Mouse (Mus musculus) lung, embryonic 15.5 days (tissue): ENCODE data around the gene Wnt6. TPM values are rescaled to one million over a fixed set of nuclear protein-coding genes. Genes with fewer than 3 reads are reported as not detected.

Experiments used
- ATAC-seq: fragments of 200-750 bp; cut with Nextera tagmentation; 2 replicates; pipeline ENCODE4 v1.8.0; 2017; ENCODE audit warnings: moderate number of reproducible peaks, borderline replicate concordance; ENCODE audit not compliant: low FRiP score, low TSS enrichment; ENCODE audit errors: extremely low read depth
- H3K27ac ChIP-seq: fragments of 300-500 bp; sonication (generic); 2 replicates; pipeline ENCODE4 v1.5.1; 2015; ENCODE audit warnings: moderate library complexity, mild to moderate bottlenecking, inconsistent platforms
- H3K27me3 ChIP-seq: fragments of 300-500 bp; sonication (generic); 2 replicates; pipeline ENCODE4 v1.6.1; 2015; ENCODE audit warnings: inconsistent platforms
- H3K36me3 ChIP-seq: fragments of 300-500 bp; sonication (generic); 2 replicates; pipeline ENCODE4 v1.6.1; 2015; ENCODE audit warnings: inconsistent platforms
- H3K4me1 ChIP-seq: fragments of 300-500 bp; sonication (generic); 2 replicates; pipeline ENCODE4 v1.6.1; 2015; ENCODE audit warnings: inconsistent platforms
- H3K4me2 ChIP-seq: fragments of 300-500 bp; sonication (generic); 2 replicates; pipeline ENCODE4 v1.6.1; 2015; ENCODE audit warnings: inconsistent platforms, mild to moderate bottlenecking, moderate library complexity
- H3K4me3 ChIP-seq: fragments of 300-500 bp; sonication (generic); 2 replicates; pipeline ENCODE4 v1.5.1; 2015; ENCODE audit warnings: mild to moderate bottlenecking, inconsistent platforms
- H3K9ac ChIP-seq: fragments of 300-500 bp; sonication (generic); 2 replicates; pipeline ENCODE4 v1.6.1; 2015; ENCODE audit warnings: inconsistent platforms
- H3K9me3 ChIP-seq: fragments of 300-500 bp; sonication (generic); 2 replicates; pipeline ENCODE4 v1.6.1; 2016; ENCODE audit warnings: inconsistent platforms
- WGBS: fragments of 180-500 bp; shearing (Covaris S2); methylation state at CpG from one replicate; pipeline ENCODE4 v1.1.7; 2015; 5-methylcytosine and 5-hydroxymethylcytosine counted together
- polyA plus RNA-seq: library from polyadenylated mRNA; unstranded; fragments of >200 nt; fragmentation: Nextera tagmentation; extraction: Ambion mirVana; gene quantifications from 2 replicates; pipeline ENCODE4 v1.2.1, GENCODE M21; 2015

Wnt6 gene
- polyA plus RNA-seq, 1 experiment from 2014 or later: 1.2 TPM

GRCm38 (mm10) chr1:74752833-74753232, 18.9 kb upstream of the Wnt6 start:
- no peak overlapping the region for H3K4me3 ChIP-seq
- peaks cover 15% of the 10 kb centered on the region; the same call in 1 of the 2 replicates for H3K27me3 ChIP-seq
- H3K4me2 ChIP-seq: no peak overlapping the region
- peaks cover 15% of the 10 kb centered on the region for H3K4me1 ChIP-seq
- 97% methylated on average over 3 of the region's 3 CpGs for WGBS
- no peak overlapping the region for H3K9ac ChIP-seq
- no peaks in the 10 kb centered on the region for H3K9me3 ChIP-seq
- ATAC-seq: no peak
- H3K27ac ChIP-seq: no peak overlapping the region
- H3K36me3 ChIP-seq: no peaks in the 10 kb centered on the region

GRCm38 (mm10) chr1:74753266-74753974, 18.3 kb upstream of the Wnt6 start:
- Histone ChIP-seq H3K36me3 (no peaks in the 10 kb centered on the region), H3K4me1 (peaks cover 12% of the 10 kb centered on the region), H3K9ac (no peak overlapping the region), H3K27ac (no peak overlapping the region), H3K27me3 (peaks cover 9% of the 10 kb centered on the region; the same call in 1 of the 2 replicates), H3K9me3 (no peaks in the 10 kb centered on the region), H3K4me3 (no peak overlapping the region), H3K4me2 (no peak overlapping the region)
- no peak for ATAC-seq
- 80% methylated on average over 8 of the region's 8 CpGs for WGBS

GRCm38 (mm10) chr1:74754175-74754785, 17.4 kb upstream of the Wnt6 start:
- Histone ChIP-seq H3K36me3 (no peaks in the 10 kb centered on the region), H3K4me3 (no peak overlapping the region), H3K4me2 (no peak overlapping the region), H3K27me3 (0 out of 2 replicates have a peak, but pooled peaks cover under 1% of the 10 kb centered on the region), H3K27ac (no peak overlapping the region), H3K9ac (no peak overlapping the region), H3K4me1 (peaks cover 4% of the 10 kb centered on the region; the same call in 1 of the 2 replicates), H3K9me3 (no peaks in the 10 kb centered on the region)
- ATAC-seq: no peak
- 64% methylated on average over 5 of the region's 5 CpGs for WGBS

GRCm38 (mm10) chr1:74759773-74760172, 11.9 kb upstream of the Wnt6 start:
- Histone ChIP-seq H3K4me3 (no peak overlapping the region), H3K9ac (no peak overlapping the region), H3K4me2 (no peak overlapping the region), H3K36me3 (no peaks in the 10 kb centered on the region), H3K9me3 (no peaks in the 10 kb centered on the region), H3K4me1 (no peaks in the 10 kb centered on the region), H3K27ac (no peak overlapping the region), H3K27me3 (peaks cover 15% of the 10 kb centered on the region)
- WGBS: 24% methylated on average over 4 of the region's 4 CpGs
- no peak; the same call in 1 of the 2 replicates for ATAC-seq

- Histone ChIP-seq H3K27ac (no peak overlapping the region), H3K27me3 (peaks cover 15% of the 10 kb centered on the region)
- peak; percentile 35; the same call in 1 of the 2 replicates for ATAC-seq
Observed at GRCm38 (mm10) chr1:74763081-74763480, 8.6 kb upstream of the Wnt6 start.

DNA sequence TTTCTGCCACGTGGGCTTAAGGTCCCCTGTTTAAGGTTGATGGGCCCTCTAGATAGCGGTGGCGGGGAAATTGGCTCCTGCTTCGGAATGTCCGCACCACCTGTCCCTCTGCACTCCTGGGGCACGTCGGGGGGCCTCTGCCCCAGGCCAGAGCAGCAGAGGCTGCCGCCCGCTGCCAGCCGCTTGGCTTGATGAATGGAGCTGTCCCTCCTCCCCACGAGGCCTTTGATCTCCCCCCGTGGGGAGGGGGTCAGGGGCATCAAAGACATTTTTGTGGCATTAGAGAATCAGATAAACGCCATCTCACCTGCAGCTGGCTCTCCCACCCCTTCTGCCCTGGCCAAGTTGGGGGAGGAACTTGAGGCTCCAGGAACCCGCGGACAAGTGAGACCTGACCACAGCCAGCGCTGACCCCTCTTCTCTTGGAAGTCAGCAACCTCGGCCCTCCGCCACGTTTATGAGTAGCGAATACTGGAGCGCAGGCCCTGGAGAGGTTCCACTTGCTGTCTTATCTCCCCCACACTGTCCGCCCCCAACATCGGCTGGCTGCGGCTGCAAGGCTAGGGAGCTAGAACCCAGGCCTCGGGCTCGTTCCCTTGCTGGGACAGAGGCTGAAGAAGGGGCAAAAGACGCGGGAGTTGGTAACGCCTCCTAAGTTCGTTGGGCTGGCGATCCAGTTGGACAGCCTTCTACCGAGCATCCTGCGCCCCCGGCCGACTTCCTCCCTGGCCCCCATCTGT, 795 bp upstream of the Wnt6 start:
- 2% methylated on average over 35 of the region's 35 CpGs for WGBS
- Histone ChIP-seq H3K27me3 (peaks cover 75% of the 10 kb centered on the region), H3K4me1 (peaks cover 29% of the 10 kb centered on the region)

More at GRCm38 (mm10) chr1:74763081-74763480, 8.6 kb upstream of the Wnt6 start:
- 1% methylated on average over 6 of the region's 6 CpGs for WGBS
- H3K4me2 ChIP-seq: no peak overlapping the region
- no peaks in the 10 kb centered on the region for H3K36me3 ChIP-seq
- no peak overlapping the region for H3K4me3 ChIP-seq
- no peaks in the 10 kb centered on the region for H3K9me3 ChIP-seq
- no peaks in the 10 kb centered on the region for H3K4me1 ChIP-seq
- no peak overlapping the region for H3K9ac ChIP-seq

DNA sequence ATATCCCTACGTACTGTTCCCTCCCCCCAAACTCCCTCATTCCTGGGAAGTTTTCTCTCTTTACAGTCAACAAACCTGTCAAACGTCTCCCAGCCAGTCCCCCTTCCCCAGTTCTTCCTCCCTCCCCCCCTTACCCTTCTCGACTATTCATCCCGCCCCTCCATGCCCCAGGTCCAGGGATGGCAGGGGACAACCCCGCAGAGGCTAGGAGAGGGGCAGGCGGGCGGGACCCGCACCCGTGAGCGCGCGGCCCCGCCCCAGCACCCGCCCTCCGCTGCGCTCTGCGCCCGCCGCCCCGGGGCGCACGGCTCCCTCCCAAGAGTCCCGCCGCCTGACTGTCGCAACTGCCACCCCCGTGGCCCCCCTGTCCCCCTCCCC, 236 bp upstream of the Wnt6 start:
- Histone ChIP-seq H3K27ac (no peak overlapping the region), H3K4me2 (peak overlapping the region; percentile 93), H3K27me3 (peaks cover 77% of the 10 kb centered on the region), H3K9me3 (no peaks in the 10 kb centered on the region), H3K9ac (no peak overlapping the region), H3K4me3 (peak overlapping the region; percentile 48), H3K36me3 (no peaks in the 10 kb centered on the region), H3K4me1 (peaks cover 29% of the 10 kb centered on the region)
- ATAC-seq: peak; percentile 40; the same call in 1 of the 2 replicates
- WGBS: 2% methylated on average over 20 of the region's 26 CpGs

More for the DNA sequence above, 795 bp upstream of the Wnt6 start:
- Histone ChIP-seq H3K4me2 (peak overlapping the region; percentile 93), H3K27ac (no peak overlapping the region), H3K9me3 (no peaks in the 10 kb centered on the region), H3K36me3 (no peaks in the 10 kb centered on the region), H3K9ac (no peak overlapping the region), H3K4me3 (peak overlapping the region; percentile 48)
- peak; percentile 9; the same call in 1 of the 2 replicates for ATAC-seq

- H3K4me2 ChIP-seq: peak overlapping the region; percentile 93
- peaks cover 77% of the 10 kb centered on the region for H3K27me3 ChIP-seq
- no peaks in the 10 kb centered on the region for H3K9me3 ChIP-seq
- peak overlapping the region; percentile 22; the same call in 1 of the 2 replicates for H3K9ac ChIP-seq
- peaks cover 29% of the 10 kb centered on the region for H3K4me1 ChIP-seq
- no peaks in the 10 kb centered on the region for H3K36me3 ChIP-seq
- WGBS: 1% methylated on average over 41 of the region's 51 CpGs
- H3K27ac ChIP-seq: no peak overlapping the region
- peak overlapping the region; percentile 48 for H3K4me3 ChIP-seq
- 0 out of 2 replicates have a peak, but pooled peaks have one; percentile 7 for ATAC-seq
Observed at GRCm38 (mm10) chr1:74771931-74772620, 384 bp downstream of the Wnt6 start.

GRCm38 (mm10) chr1:74773136-74773535, 1.4 kb downstream of the Wnt6 start:
- Histone ChIP-seq H3K4me1 (peaks cover 29% of the 10 kb centered on the region), H3K36me3 (no peaks in the 10 kb centered on the region), H3K27me3 (peaks cover 82% of the 10 kb centered on the region), H3K4me3 (peak overlapping the region; percentile 48), H3K27ac (no peak overlapping the region), H3K4me2 (peak overlapping the region; percentile 93), H3K9me3 (no peaks in the 10 kb centered on the region), H3K9ac (no peak overlapping the region)
- whole genome bisulfite sequencing: 1% methylated on average over 15 of the region's 15 CpGs
- ATAC-seq: peak; percentile 86

- WGBS: 21% methylated on average over 7 of the region's 7 CpGs
- Histone ChIP-seq H3K9ac (no peak overlapping the region), H3K36me3 (no peaks in the 10 kb centered on the region), H3K27me3 (peaks cover 79% of the 10 kb centered on the region), H3K4me2 (no peak overlapping the region), H3K4me3 (no peak overlapping the region), H3K9me3 (no peaks in the 10 kb centered on the region), H3K27ac (no peak overlapping the region), H3K4me1 (peaks cover 29% of the 10 kb centered on the region)
- ATAC-seq: no peak
Observed at GRCm38 (mm10) chr1:74774062-74774461, 2.4 kb downstream of the Wnt6 start.

- H3K27me3 ChIP-seq: peaks cover 75% of the 10 kb centered on the region
- no peaks in the 10 kb centered on the region for H3K9me3 ChIP-seq
- peaks cover 23% of the 10 kb centered on the region for H3K4me1 ChIP-seq
- H3K4me3 ChIP-seq: no peak overlapping the region
- WGBS: 23% methylated on average over 5 of the region's 5 CpGs
- no peaks in the 10 kb centered on the region for H3K36me3 ChIP-seq
- no peak overlapping the region for H3K4me2 ChIP-seq
- no peak overlapping the region for H3K27ac ChIP-seq
- no peak overlapping the region for H3K9ac ChIP-seq
- no peak for ATAC-seq
Observed at GRCm38 (mm10) chr1:74775816-74776215, 4.1 kb downstream of the Wnt6 start.
